Mouse (Mus musculus) heart, adult 8-10 months (tissue): Measurements from ENCODE around the gene Eno3. TPM values are rescaled to one million over a fixed set of nuclear protein-coding genes. Genes with fewer than 3 reads are reported as not detected.
A peak's percentile ranks its signal among the peaks of the same experiment; 100 is the strongest.

Experiments used
- DNase-seq: peaks from one replicate; pipeline ENCODE4 v3.0.0; 2022; ENCODE audit warnings: low spot score
- total RNA-seq, 4 experiments: library from RNA; stranded (reverse); gene quantifications; 2 replicates each; pipeline ENCODE4 v1.2.4; 2022

Gene Eno3
- total RNA-seq, 4 experiments from 2014 or later: 1,693 to 1,917 (median 1,770) TPM

DNA sequence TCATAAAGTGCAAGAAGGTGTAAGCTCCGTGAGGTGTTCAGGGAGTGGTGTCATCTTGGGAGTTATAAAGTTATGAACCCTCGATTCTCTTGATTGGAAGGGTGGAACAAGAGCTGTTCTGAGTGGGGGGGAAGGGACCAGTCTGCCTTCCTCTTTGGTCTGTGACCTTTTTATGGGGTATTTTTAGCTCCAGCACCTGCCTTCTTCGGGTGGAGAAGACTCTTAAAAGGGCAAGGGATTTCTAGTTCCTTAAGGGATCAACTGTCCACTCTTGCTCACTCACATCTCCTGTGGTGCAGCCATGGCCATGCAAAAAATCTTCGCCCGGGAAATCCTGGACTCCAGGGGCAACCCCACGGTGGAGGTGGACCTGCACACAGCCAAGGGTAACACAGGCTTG lies 571 bp downstream of the Eno3 start:
- DNase-seq: no peak

DNA sequence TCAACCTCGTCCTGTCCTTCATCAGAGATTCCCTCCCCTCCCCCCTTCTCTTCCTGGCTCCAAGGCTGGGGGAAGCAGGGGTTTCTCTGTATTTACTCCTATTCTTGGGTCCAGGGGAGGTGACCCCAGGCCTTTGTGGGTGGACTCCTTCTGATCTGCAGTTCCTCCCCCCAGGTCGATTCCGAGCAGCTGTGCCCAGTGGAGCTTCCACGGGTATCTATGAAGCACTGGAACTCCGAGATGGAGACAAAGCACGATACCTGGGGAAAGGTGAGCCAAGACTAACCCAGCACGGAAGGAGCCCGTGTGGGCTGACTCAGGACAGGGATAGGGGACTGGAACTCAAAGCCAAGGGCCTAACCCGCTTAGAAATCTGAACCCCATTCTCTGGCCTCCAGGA lies 989 bp downstream of the Eno3 start:
- no peak for DNase-seq

DNA sequence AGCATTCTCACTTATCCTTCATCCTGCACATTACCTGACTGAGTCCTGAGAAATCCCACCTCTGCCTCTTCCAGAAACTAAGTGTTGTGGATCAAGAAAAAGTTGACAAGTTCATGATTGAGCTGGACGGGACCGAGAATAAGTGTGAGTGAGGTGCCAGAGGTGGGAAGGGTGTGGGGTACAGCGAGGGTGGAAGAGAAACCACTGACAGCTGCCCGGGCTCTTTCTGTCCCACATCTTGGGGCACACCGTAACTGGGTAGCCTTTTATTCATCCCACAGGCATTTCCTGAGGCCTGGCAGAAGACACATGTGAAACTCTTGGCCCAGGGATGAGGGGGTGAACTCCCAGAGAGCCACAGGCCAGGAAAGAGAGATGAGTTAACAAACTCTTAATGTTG lies 1.5 kb downstream of the Eno3 start:
- no peak for DNase-seq

DNA sequence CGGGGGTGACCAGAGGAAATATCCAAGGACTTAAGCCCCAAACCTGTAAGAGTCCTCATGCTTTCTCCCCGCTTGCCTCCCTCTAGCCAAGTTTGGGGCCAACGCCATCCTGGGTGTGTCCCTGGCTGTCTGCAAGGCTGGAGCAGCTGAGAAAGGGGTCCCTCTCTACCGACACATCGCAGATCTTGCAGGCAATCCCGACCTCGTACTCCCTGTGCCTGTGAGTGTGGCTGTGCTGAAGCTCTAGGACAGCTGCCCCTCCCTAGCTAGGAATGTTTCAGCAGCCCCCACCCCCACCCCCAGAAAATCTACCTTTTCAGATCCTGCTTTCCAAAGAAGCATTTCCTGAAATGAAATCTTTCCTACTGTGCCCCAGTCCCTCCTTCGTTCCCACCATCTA lies 1.9 kb downstream of the Eno3 start:
- no peak for DNase-seq

DNA sequence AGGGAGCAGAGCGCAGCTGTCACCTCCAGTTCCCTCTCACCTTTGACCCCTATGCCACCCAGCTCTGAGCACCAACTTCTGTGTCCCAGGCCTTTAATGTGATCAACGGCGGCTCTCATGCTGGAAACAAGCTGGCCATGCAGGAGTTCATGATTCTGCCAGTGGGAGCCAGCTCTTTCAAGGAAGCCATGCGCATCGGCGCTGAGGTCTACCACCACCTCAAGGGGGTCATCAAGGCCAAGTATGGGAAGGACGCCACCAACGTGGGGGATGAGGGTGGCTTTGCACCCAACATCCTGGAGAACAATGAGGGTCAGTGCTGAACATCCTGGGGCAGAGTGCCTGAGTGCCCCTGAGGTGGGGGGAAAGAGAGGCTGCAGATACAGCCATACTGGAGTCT lies 3.6 kb downstream of the Eno3 start:
- no peak for DNase-seq

DNA sequence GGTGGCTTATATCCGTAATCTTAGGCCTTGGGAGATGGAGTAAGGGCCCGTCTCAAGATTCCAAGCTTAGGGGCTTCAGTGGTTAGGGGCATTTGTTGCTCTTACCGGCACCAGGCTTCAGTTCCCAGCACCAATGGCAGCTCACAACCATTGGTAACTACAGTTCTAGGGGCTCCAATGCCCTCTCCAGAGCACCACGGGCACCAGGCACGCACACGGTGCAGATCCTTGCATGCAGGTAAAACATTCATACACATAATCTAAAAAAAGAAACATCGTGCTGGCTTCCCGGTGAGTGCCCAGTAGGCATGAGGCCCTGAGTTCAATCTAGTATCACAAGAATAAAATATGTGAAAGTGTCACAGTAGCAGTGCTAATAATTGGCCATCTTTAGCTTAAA lies 6.1 kb downstream of the Eno3 start:
- DNase-seq: no peak

DNA sequence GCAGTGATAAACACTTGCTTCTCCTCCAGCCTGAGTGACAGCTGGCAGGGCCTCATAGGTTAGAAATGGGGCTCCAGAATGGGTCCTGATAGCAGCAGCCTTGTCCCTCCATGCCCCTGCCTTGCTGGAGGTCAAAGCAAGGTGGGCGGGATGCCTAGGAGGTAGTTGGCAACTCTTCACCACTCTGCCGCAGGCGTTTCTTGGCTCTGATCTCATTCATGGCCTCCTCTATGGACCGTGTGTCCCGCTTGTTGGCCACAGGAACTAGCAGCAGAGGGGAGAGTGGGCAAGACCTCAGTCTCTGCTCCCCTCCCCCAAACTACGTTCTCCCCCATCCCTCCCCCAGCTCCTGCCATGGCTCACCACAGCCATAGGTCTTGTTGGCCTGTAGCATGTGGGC lies 7.0 kb downstream of the Eno3 start:
- no peak for DNase-seq

DNA sequence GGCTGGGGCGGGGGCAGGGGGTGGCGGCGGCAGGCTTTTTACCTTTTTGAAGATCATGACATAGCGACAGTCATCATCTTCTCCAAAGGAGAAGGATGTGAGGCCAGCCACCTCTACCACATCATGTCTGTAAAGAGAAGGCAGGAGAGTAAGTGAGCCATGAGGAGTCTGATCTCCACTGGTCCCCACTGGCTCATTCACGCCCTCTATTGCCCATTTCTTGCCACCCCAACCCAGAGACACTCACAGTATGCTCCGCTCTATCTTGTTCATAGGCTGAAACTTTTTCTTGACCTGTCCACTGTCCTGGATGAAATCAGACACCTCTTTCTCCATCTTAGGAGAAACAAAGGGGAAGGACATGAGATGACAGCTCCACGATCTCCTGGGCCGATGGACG lies 7.7 kb downstream of the Eno3 start:
- no peak for DNase-seq

DNA sequence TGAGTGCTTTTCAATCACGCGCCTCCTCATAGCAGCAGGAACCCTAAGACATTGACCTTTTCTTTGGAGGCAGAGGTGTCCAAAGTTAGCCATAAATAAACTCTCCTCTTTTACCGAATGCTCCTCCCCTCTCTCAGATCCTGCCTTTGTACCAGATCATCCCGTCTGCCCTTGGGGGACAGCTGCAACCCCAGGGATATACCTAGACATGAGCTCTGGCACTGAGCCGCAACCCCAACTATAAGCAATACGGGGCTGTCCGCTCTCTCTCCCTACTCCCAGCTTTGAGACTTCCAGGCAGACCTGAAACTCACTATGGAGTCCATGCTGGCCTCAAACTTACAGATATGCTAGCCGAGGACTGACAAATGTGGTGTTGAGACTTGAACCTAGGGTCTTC lies 9.7 kb downstream of the Eno3 start:
- no peak for DNase-seq

DNA sequence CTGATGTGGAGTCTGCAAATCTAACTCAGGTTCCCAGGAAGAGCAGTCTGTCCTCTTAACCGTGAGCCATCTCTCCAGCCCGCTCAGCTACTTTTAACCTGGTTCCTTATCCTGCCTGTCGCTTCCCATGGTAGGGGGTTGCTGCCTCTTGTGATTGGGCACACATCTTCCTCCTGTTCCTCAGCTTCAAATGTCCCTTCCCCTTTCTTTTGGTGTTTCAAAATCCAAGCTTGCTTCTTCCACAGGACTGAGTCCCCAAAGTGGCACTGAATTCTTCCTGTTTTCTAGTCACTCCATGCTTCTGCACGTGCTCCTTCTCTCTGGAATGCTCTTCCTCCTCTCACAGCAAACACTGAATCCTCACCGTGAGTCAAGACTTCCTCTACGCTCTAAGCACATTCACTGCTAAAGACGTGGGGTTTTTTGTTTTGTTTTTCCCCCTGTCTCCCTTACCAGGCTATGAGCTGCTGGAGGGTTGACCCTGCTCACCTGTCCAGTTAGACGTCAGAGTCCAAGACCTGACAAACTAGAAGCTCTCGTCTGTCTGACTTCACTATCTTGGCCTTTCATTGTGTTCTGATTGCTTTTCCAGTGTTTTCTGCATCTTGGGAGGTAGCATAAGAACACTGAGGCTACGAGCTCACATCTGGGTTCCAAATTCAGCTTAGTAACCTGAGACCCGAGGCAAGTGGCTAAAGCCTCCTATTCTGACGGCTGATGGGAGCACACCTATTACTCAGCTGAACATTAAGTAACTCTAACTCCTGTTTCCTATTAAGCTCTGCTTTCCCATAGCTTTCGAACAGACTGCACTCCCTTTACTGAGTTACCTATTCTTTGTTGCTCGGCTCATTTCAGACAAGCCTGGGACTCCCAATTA lies 10.5 kb downstream of the Eno3 start:
- no peak for DNase-seq

DNA sequence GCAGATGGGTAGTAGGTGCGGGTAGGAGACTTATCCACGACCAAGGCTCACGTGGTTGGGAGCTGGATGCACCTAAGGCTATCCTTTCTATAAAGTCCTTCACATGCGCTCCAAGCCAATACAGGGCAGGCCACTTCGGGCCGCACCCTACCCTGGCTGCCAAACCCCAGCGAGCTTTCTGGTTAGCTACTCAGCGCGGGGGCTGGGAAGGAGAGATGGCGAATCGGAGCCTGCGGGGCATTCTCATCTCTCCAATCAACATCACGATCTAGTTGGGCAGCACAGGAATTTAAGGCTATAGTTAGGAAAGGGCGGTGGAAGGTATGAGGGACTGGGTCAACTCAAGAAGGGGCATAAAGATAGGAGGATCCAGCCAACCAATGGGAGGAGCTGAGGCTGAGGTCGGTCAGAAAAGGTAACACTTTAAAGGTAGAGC lies 11.4 kb downstream of the Eno3 start:
- DNase-seq: no peak

DNA sequence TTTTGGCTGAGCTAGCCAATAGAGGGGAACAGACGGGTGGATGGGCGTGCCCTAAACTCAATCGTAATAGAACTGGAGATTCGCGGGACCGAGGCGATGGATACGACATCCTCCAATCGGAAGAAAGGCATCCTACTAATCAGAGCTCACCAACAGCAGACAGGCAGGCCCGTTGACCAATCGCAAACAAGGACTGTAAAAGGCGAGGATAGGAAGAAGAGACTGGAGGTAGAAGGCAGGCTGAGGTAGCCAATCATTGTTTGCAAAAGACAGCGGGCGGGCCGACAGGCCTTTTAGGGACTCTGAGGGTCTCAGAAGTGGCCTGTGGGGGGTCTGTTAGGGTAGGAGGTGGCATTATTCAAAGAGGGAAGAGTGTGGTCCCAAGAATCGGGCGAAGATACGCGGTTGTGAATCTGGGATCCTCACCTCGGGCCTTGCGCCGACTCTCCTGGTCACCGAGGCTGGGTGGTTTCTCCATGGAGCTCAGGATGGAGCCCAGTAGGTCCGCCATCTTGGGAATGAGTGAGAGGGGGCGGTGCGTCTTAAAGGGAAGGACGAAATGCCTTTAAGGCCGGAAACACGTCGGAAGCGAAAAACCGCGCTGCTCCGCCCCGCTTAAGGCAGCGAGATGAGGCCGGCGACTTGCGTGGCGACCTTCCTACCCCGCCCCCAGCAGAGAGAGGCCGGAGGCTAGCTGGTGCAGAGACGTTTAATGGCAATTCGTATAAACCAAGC lies 11.9 kb downstream of the Eno3 start, which contains the start of gene Spag7:
TSS of gene Spag7 (minus strand) at position 646 of the 735 bp plus-strand sequence.
- peak; percentile 100 for DNase-seq

DNA sequence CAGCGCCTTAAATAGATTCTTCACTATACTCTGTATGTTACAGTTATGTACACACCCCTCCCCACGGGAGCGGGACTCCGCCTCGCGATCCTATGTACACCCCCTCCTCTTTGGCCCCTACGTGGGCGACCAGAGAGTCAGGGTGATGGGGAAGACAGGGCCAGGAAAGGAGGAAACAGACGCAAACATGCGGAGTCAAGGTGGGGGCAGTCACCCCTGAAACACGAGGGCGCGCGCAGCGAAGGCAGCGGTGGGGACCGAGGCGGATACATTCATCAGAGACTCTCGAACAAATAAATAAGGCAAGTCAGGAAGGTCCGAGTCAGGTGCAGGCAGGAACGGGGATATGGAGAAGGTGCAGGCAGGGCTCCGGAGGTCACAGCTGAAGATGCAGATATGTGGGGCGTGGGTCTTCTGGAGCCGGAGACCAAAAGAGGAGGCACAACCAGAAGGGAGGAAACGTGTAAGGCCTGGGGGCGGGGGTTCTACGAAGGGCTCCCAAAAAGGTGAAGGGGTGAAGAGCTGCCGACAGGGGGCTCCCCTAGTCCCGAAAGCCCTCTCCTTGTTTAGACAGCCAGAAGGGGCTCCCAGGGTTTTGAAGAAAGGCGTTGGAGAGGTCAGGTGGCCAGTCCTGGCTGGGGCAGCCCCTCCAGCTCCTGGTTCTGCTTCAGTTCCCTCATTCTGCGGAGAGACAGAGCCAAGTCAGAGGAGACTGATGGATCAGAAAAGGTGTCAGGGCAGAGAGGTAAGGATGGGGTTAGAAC lies 12.8 kb downstream of the Eno3 start:
- DNase-seq: peak; percentile 64

DNA sequence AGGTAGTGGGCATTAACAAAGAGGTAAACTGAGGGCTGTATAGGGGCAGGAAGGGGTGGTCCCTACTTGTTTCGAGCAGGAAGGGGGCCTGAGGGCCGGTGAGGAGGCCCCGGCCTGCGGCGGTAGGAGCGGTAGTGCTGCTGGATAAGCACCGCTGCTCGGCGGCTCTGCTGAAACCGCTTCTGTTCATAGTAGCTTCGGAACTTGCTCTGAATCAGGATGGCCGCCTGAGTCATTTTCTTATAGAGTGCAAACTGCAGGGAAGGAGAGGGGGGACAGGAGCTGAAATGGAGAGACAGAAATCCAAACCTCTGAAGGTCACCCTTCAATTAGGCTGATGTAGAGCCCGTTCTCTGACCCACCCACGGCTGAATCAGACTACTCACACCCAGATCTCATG lies 13.5 kb downstream of the Eno3 start:
- DNase-seq: no peak

DNA sequence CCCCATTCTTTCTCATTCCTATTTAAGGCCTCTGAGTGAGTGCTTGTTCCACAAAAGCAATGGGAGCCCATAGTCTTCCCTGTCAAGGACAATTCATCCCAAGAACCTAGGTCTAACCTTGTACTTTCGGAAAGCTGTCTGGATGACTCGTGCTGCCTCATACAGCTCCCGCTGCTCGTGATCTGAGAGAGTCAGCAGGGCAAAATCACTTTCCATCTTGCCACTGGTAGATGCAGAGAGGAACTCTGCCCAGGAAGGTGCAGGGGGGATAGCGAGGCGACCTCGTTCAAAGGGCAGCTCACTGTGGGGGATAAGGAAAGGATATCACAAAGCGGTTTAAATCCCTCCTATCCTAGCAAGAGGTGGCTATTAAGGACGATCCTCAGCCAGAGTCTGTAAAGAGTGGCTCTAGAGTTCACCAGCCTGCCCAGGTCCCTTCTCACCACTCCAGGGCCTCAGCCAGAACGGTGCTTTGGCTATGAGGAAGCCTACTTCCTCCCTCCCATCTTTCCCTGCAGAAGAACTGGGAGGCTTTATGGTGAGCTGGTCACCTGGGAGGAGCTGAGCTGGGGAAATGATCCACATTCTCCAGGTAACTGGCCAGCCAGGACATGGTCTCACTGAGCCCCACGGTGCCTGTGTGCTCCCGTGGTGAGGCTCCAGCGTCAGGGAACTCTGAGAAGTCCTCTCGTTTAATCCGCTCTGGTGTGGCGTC lies 14.5 kb downstream of the Eno3 start:
- no peak for DNase-seq

DNA sequence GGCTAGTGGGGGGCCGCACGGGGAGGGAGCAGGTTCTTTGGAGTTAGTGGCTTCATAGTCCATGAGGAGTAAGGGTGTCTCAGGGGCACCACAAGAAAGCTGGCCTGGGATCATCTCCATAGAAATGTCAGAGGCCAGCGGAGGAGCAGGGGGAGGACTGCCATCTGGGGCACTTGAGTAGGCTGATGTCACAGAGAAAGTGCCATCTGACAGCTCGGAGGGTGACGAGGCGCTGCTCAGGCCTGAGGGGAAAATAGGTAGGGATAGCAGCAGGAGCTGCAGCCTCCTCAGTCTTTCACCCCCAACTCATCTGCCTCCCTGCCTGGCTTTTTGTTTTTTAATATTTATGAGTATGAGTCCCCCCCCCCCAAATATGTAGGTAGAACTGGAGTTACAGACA lies 17.0 kb downstream of the Eno3 start:
- DNase-seq: no peak

DNA sequence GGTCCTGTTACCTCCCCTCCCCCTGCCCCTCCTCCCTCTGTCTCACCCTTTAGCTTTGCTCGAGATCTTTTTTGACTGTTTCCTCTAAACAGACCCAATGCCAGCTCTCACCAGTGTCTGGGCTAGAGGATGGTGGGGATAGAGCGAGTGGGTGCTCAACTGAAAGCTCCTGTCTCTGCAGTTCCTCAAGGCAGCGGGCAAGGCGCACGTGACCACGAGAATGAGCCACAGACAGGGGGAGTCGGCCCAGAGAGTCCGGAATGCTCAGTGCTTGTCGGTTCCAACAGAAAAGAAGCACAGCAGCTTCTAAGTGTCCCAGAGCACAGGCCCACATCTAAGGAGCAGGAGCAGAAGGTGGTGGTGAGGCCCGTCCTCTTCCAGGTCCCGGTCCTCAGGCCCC lies 17.5 kb downstream of the Eno3 start:
- no peak for DNase-seq

DNA sequence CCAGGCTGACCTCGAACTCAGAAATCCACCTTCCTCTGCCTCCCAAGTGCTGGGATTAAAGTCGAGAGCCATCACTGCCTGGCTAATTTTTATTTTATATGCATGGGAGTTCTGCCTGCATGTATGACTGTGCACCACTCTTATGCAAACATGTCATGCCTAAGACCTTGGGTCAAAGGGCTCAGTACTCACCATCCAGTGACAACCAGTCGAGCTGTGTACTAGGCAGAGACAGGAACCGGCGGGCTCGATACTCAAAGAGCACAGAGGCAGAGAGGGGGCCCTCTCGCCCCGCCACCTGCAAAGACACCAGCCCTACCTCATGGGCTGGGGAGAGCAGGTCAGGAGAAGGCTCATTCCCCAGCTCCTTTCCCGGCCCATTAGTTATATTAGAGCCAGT lies 21.1 kb downstream of the Eno3 start:
- no peak for DNase-seq

DNA sequence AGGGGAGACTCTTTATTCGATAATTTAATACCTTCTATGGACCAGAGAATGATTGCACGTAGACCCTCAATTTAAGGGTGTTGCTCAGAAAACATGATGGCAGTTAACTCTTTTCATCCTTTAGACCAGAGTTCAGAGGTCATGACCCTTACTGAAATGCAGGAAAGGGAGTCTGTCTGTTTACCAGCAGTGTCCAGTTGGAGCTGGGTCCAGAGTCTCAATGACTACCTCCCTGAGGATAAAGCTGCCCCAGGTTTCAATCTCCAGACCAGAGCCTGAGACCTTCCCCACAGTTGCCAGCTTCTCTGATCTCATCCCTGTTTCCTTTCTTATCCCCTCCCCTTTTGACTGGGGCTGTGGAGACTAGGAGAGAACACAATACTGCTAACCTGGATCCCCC lies 21.6 kb downstream of the Eno3 start:
- no peak for DNase-seq

DNA sequence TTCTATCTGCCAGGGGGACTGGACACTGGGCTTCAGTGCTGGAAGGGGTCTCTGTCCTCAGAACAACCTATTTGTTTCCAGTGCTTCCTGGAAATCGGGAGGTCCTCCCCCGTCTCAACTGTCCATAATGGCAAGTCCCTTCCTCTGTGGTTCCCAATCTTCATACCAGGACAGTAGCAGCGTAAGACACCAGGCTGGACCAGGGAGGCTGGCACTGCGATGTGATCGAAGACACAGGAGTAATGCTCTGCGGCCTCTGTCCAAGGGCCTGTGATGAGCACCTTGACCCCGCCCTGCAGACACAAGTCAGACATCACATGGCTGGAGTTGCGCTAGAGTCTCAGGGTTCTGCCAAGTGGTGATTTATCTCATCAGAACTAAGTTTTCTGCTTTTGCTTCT lies 22.4 kb downstream of the Eno3 start:
- DNase-seq: no peak

DNA sequence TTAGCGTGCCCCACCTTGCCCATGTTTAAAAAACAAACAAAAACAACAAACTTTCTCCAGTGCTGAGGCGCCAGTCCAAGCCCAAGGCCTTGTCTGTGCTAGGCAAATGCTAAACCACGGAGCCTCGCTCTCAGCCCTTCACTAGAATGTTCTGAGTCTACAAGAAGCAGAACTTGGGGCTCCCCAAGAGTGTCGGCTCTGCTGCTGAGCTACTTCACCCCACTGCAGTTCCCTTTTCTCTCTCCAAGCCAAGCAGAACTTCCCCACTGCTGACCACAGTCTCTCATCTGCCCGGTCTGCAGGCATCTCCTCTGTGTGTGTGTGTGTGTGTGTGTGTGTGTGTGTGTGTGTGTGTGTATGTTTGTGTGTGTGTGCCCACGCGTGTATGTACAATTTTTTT lies 22.9 kb downstream of the Eno3 start:
- no peak for DNase-seq

DNA sequence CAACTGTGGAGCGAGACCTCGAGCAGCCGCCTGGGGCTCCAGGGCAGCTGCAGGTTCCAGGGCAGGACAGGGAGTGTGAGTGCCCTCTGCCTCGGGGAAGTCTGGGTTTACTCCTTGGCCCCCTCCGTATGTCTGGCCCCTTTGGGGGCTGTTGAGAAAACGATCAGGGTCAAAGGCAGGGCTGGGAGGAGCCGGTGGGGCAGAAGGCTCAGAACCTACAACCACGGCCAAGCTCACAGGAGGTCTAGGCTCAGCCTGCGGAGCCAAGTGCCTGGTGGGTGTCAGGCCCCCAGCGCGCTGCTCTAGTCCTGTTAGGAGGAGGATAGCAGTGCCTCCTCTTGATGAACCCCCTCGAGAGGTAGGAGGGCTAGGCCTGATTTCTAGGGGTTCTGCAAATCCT lies 24.2 kb downstream of the Eno3 start:
- DNase-seq: no peak
